Mouse (Mus musculus) heart, embryonic 13.5 days (tissue): ENCODE data around the gene Prps1l3. TPM values are rescaled to one million over a fixed set of nuclear protein-coding genes. Genes with fewer than 3 reads are reported as not detected.

Source experiments
- ATAC-seq: fragments of 200-750 bp; cut with Nextera tagmentation; 2 replicates; pipeline ENCODE4 v1.8.0; 2017; ENCODE audit warnings: moderate TSS enrichment; ENCODE audit not compliant: insufficient number of reproducible peaks, low FRiP score, low TSS enrichment; ENCODE audit errors: extremely low read depth
- H3K27ac ChIP-seq: fragments of 300-500 bp; sonication (generic); replicated peaks from 2 replicates; pipeline ENCODE4 v1.5.1; 2015; ENCODE audit warnings: moderate library complexity, mild to moderate bottlenecking, inconsistent platforms
- H3K27me3 ChIP-seq: fragments of 300-500 bp; sonication (generic); replicated peaks from 2 replicates; pipeline ENCODE4 v1.6.1; 2015; ENCODE audit warnings: mild to moderate bottlenecking, inconsistent platforms
- H3K36me3 ChIP-seq: fragments of 300-500 bp; sonication (generic); 2 replicates; pipeline ENCODE4 v1.6.1; 2015; ENCODE audit warnings: mild to moderate bottlenecking, inconsistent platforms
- H3K4me1 ChIP-seq: fragments of 300-500 bp; sonication (generic); 2 replicates; pipeline ENCODE4 v1.6.1; 2015; ENCODE audit warnings: inconsistent platforms
- H3K4me2 ChIP-seq: fragments of 300-500 bp; sonication (generic); 2 replicates; pipeline ENCODE4 v1.6.1; 2015; ENCODE audit warnings: inconsistent platforms, mild to moderate bottlenecking, moderate library complexity
- H3K4me3 ChIP-seq: fragments of 300-500 bp; sonication (generic); 2 replicates; pipeline ENCODE4 v1.5.1; 2015; ENCODE audit warnings: moderate library complexity, mild to moderate bottlenecking, inconsistent platforms
- H3K9ac ChIP-seq: fragments of 300-500 bp; sonication (generic); 2 replicates; pipeline ENCODE4 v1.6.1; 2015; ENCODE audit warnings: inconsistent platforms, mild to moderate bottlenecking, moderate library complexity
- H3K9me3 ChIP-seq: fragments of 300-500 bp; sonication (generic); 2 replicates; pipeline ENCODE4 v1.6.1; 2016; ENCODE audit warnings: inconsistent platforms
- WGBS: fragments of 180-500 bp; shearing (Covaris S2); methylation state at CpG from one replicate; pipeline ENCODE4 v1.1.7; 2015; ENCODE audit warnings: mixed read lengths; 5-methylcytosine and 5-hydroxymethylcytosine counted together
- polyA plus RNA-seq: library from polyadenylated mRNA; unstranded; fragments of >200 nt; fragmentation: Nextera tagmentation; extraction: Ambion mirVana; gene quantifications from 2 replicates; pipeline ENCODE4 v1.2.1, GENCODE M21; 2015

Gene Prps1l3
- 32.3 and 34.7 TPM in 2 replicates for polyA plus RNA-seq

- whole genome bisulfite sequencing, result under 1% methylated on average over 58 of the region's 58 CpGs
- H3K4me1 ChIP-seq, result peaks cover 24% of the 10 kb centered on the region
Measured at GRCm38 (mm10) chr12:57230192-57230706, at the start of gene Prps1l3, which contains the start of gene Mipol1. Gene Prps1l3 (plus strand): TSS chr12:57230412. Gene Mipol1 (plus strand): TSS chr12:57230427.

GRCm38 (mm10) chr12:57184401-57185147, 45.6 kb upstream of the Prps1l3 start:
- H3K9ac ChIP-seq, result no peak overlapping the region
- H3K9me3 ChIP-seq, result no peaks in the 10 kb centered on the region
- H3K27ac ChIP-seq, result no peak overlapping the region
- WGBS, result 54% methylated on average over 2 of the region's 2 CpGs
- peaks cover 3% of the 10 kb centered on the region; the same call in 1 of the 2 replicates for H3K27me3 ChIP-seq
- peaks cover 4% of the 10 kb centered on the region for H3K4me1 ChIP-seq
- no peak overlapping the region for H3K4me2 ChIP-seq
- H3K36me3 ChIP-seq, result no peaks in the 10 kb centered on the region
- H3K4me3 ChIP-seq, result no peak overlapping the region
- ATAC-seq, result no peak

More at GRCm38 (mm10) chr12:57230192-57230706, at the start of gene Prps1l3, which contains the start of gene Mipol1:
- Histone ChIP-seq H3K27me3 (no peaks in the 10 kb centered on the region), H3K9ac (peak within 1 kb of the TSS; percentile 95), H3K4me2 (peak within 1 kb of the TSS; percentile 81), H3K36me3 (peaks cover 9% of the 10 kb centered on the region), H3K4me3 (peak within 1 kb of the TSS; percentile 88), H3K9me3 (no peaks in the 10 kb centered on the region), H3K27ac (peak within 1 kb of the TSS; percentile 91)
- peak; percentile 98 for ATAC-seq

- no peaks in the 10 kb centered on the region for H3K36me3 ChIP-seq
- H3K9ac ChIP-seq, result no peak overlapping the region
- no peak for ATAC-seq
- no peak overlapping the region for H3K4me2 ChIP-seq
- H3K9me3 ChIP-seq, result no peaks in the 10 kb centered on the region
- no peak overlapping the region for H3K27ac ChIP-seq
- peaks cover 3% of the 10 kb centered on the region; the same call in 1 of the 2 replicates for H3K27me3 ChIP-seq
- 0% methylated on average over 1 of the region's 1 CpGs for whole genome bisulfite sequencing
- H3K4me3 ChIP-seq, result no peak overlapping the region
- H3K4me1 ChIP-seq, result no peaks in the 10 kb centered on the region; the same call in 1 of the 2 replicates
Measured at GRCm38 (mm10) chr12:57185475-57185874, 44.7 kb upstream of the Prps1l3 start.

DNA sequence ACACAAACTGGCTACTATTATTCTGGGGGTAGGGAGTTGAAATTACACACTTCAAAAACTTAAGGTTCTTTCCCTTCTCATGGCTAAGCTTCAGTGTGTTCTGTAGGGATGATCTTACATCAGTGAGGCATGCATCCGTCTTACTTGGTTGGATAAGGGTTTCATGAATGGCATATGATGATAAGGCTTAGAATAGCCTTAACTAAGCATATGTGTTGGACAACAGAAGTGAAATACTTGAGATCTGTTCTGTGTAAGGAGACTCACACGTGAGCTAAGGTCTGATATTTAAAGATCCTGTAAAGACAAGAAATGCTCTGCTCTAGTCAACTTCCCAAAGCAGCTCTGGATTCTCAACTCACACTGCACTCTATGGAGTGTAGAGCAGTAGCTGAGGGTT, 44.1 kb upstream of the Prps1l3 start:
- H3K4me3 ChIP-seq, result no peak overlapping the region
- no peaks in the 10 kb centered on the region; the same call in 1 of the 2 replicates for H3K4me1 ChIP-seq
- H3K4me2 ChIP-seq, result no peak overlapping the region
- no peak overlapping the region for H3K9ac ChIP-seq
- no peaks in the 10 kb centered on the region for H3K36me3 ChIP-seq
- H3K27me3 ChIP-seq, result peaks cover 3% of the 10 kb centered on the region; the same call in 1 of the 2 replicates
- ATAC-seq, result no peak
- WGBS, result 48% methylated on average over 2 of the region's 2 CpGs
- no peak overlapping the region for H3K27ac ChIP-seq
- H3K9me3 ChIP-seq, result no peaks in the 10 kb centered on the region

DNA sequence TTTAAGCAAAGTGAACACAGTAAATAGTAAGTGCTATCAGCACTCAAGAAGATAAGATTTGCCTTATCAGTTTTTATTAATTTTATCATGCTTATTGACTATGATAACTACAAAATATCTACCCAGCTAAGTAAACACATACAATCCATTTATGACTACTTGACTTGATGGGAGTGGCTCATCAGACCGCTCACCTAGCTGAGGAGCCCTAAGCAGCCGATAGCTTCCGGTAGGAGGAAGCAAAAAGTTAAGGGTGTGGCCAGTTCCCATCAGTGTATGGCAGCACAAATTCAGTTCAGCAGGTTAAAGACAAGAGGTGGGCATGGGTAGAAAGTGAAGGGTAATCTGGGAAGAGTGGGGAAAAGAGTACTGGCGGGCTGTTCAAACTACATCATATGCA, 43.2 kb upstream of the Prps1l3 start:
- ATAC-seq, result no peak
- Histone ChIP-seq H3K9me3 (no peaks in the 10 kb centered on the region), H3K9ac (no peak overlapping the region), H3K27ac (no peak overlapping the region), H3K4me2 (no peak overlapping the region), H3K4me1 (no peaks in the 10 kb centered on the region; the same call in 1 of the 2 replicates), H3K4me3 (no peak overlapping the region), H3K27me3 (peaks cover 3% of the 10 kb centered on the region; the same call in 1 of the 2 replicates), H3K36me3 (no peaks in the 10 kb centered on the region)
- 80% methylated on average over 4 of the region's 4 CpGs for WGBS

- Histone ChIP-seq H3K9ac (no peak overlapping the region), H3K4me3 (no peak overlapping the region), H3K27me3 (peaks cover 15% of the 10 kb centered on the region; the same call in 1 of the 2 replicates), H3K27ac (no peak overlapping the region), H3K36me3 (no peaks in the 10 kb centered on the region), H3K4me1 (peaks cover 7% of the 10 kb centered on the region; the same call in 1 of the 2 replicates), H3K4me2 (peak overlapping the region; percentile 27; the same call in 1 of the 2 replicates), H3K9me3 (no peaks in the 10 kb centered on the region)
- no peak for ATAC-seq
- WGBS, result 16% methylated on average over 3 of the region's 3 CpGs
Measured at GRCm38 (mm10) chr12:57194609-57195008, 35.6 kb upstream of the Prps1l3 start.

DNA sequence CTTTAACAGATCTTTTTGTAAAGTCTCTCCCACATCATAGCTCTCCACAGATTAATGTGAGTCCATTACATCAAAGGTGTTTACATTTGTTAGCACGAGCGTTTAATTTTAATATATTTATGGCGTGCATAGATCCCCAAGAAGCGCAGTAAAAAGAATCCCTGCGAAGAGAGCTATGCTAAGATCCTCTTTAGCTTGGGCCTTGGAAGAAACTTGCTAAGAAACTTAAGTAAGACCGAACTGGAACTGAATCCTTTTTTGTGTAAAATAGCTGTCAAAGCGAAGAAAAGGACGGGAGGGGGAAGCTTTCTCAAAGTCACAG, 34.0 kb upstream of the Prps1l3 start:
- Histone ChIP-seq H3K36me3 (no peaks in the 10 kb centered on the region), H3K9me3 (no peaks in the 10 kb centered on the region), H3K4me2 (peak overlapping the region; percentile 89), H3K9ac (peak overlapping the region; percentile 79), H3K4me3 (peak overlapping the region; percentile 61), H3K27me3 (peaks cover 15% of the 10 kb centered on the region; the same call in 1 of the 2 replicates), H3K4me1 (peaks cover 7% of the 10 kb centered on the region; the same call in 1 of the 2 replicates), H3K27ac (peak overlapping the region; percentile 10)
- WGBS, result 19% methylated on average over 8 of the region's 8 CpGs
- no peak for ATAC-seq

DNA sequence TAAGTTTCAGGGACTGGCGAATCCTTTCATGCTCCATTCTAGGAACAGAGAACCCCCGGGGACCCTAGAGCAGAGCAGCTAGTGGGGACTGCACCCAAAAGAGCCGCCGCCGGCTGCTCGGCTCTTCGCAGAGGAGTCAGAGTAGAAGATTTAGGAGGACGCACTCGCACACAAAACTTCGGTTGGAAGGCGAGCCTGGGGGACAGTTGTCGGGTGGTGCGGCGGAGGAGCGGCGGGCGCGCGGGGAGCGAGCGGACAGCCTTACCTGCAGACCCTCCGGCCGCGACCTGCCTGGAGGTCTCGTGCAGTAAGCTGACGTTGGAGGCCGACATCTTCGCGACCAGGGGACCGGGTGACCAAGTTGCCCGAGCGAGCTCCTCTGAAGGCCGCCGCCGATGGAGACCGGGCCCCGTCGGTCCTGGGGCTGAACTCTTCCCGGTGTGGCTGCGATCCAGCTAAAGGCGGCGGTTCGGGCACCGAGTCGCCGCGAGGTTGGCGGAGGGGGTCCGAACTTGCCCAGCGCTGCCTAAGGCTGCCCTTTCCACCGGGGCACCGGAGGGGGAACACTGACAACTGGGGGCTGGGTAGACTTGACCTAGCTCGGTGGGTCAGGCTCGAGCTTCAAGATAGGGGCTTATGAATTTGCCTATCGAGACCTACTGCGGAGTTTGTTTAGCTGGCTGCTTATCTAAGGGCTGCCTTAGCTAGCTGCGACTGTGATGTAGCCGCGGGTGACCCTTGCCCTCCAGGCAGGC, 33.4 kb upstream of the Prps1l3 start:
- peak overlapping the region; percentile 61 for H3K4me3 ChIP-seq
- H3K9ac ChIP-seq, result peak overlapping the region; percentile 79
- H3K4me1 ChIP-seq, result peaks cover 7% of the 10 kb centered on the region; the same call in 1 of the 2 replicates
- peaks cover 15% of the 10 kb centered on the region; the same call in 1 of the 2 replicates for H3K27me3 ChIP-seq
- WGBS, result 1% methylated on average over 59 of the region's 59 CpGs
- H3K9me3 ChIP-seq, result no peaks in the 10 kb centered on the region
- H3K4me2 ChIP-seq, result peak overlapping the region; percentile 89
- no peaks in the 10 kb centered on the region for H3K36me3 ChIP-seq
- H3K27ac ChIP-seq, result peak overlapping the region; percentile 10
- ATAC-seq, result peak; percentile 42; the same call in 1 of the 2 replicates

DNA sequence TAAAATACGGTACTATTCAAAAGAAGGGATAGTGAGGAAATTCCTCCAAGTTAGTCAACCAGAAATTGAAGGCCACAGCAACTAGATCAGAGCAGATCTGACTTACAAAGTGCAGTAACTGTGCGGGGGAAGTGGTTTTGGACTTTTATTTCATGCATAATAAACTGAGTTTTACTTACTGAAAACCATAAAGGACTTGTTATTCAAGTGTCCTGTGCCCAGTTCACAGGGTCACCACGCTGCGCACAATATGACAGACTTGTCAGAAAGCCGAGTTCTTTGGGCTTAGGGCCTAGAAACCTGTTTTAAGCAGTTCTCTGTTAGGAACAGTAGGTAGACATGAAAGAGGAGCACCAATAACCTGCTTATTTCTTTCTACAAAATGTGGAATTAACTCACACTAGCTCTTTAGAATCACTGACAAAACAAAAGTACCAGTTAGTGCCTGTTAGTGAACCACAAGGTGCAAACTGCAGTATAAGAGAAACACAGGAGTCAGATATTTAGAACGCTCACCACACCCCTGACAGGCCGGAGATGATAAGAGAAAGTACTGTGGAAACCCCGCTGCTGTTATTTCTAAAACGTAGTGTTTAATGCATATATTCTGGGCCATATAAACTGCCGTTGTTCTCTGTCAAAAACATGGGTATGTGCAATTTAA, 32.7 kb upstream of the Prps1l3 start, which contains the start of gene Slc25a21:
Slc25a21 (minus strand) TSS at position 110 of the 664 bp plus-strand sequence.
- H3K4me3 ChIP-seq, result peak within 1 kb of the TSS; percentile 61
- H3K4me1 ChIP-seq, result peaks cover 7% of the 10 kb centered on the region; the same call in 1 of the 2 replicates
- 63% methylated on average over 10 of the region's 10 CpGs for WGBS
- no peak for ATAC-seq
- no peaks in the 10 kb centered on the region for H3K36me3 ChIP-seq
- H3K9me3 ChIP-seq, result no peaks in the 10 kb centered on the region
- H3K4me2 ChIP-seq, result peak within 1 kb of the TSS; percentile 89
- peak within 1 kb of the TSS; percentile 79 for H3K9ac ChIP-seq
- peaks cover 15% of the 10 kb centered on the region; the same call in 1 of the 2 replicates for H3K27me3 ChIP-seq
- peak within 1 kb of the TSS; percentile 10 for H3K27ac ChIP-seq

- no peak for ATAC-seq
- H3K4me1 ChIP-seq, result peaks cover 7% of the 10 kb centered on the region; the same call in 1 of the 2 replicates
- H3K36me3 ChIP-seq, result no peaks in the 10 kb centered on the region
- no peaks in the 10 kb centered on the region for H3K9me3 ChIP-seq
- no peak overlapping the region for H3K27ac ChIP-seq
- H3K4me3 ChIP-seq, result no peak overlapping the region
- no peak overlapping the region for H3K4me2 ChIP-seq
- no peak overlapping the region for H3K9ac ChIP-seq
- peaks cover 15% of the 10 kb centered on the region; the same call in 1 of the 2 replicates for H3K27me3 ChIP-seq
Measured at GRCm38 (mm10) chr12:57198269-57198668, 31.9 kb upstream of the Prps1l3 start.
